1 mouse cellular context compared by ENCODE assay signal in the genomic region with DNA sequence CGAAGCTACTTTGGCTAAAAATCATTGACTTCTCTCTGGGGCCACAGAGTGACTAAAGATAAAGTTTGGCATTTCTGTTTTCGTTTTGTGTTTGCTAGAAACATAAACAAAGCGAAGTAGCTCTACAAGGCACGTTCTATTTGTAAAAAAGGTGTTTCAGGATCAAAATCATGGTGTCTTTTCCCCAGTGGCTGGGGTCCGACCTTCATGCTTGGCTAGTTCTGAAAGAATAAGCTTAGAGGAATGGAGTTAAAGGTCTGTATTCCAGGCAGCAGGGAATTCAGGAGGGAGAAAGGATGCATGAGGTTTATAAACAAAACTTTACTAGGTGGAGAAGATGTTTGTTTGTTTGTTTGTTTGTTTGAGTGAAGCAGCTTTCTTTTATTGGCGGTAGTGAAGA.
TF ChIP-seq lines count a peak whose summit lies in the region.

No protein-coding gene starts in this region.

TF ChIP-seq in MEL, 35 proteins besides CTCF, POLR2A, EP300 and RAD21:
- TF ChIP-seq UBTF (IDR thresholded peaks at IDR 0.05; ENCODE audit: borderline replicate concordance, insufficient read depth, low read depth, low read length), result no peak
- TF ChIP-seq ZMIZ1 (IDR thresholded peaks at IDR 0.05; ENCODE audit: low read depth, low read length), result no peak
- no peak for TF ChIP-seq MYC (IDR thresholded peaks at IDR 0.05; ENCODE audit: low read depth, low read length)
- no peak for TF ChIP-seq GABPA (IDR thresholded peaks at IDR 0.05; ENCODE audit: low read depth, low read length)
- no peak for TF ChIP-seq POLR2AphosphoS2 (IDR thresholded peaks at IDR 0.05; ENCODE audit: low read length)
- no peak for TF ChIP-seq JUND (IDR thresholded peaks at IDR 0.05; ENCODE audit: low read depth, low read length)
- no peak for TF ChIP-seq ZKSCAN1 (IDR thresholded peaks at IDR 0.05; ENCODE audit: low read depth, low read length)
- TF ChIP-seq GATA1 (IDR thresholded peaks at IDR 0.05; ENCODE audit: low read depth, low read length), result no peak
- TF ChIP-seq ETS1 (IDR thresholded peaks at IDR 0.05; ENCODE audit: low read depth, low read length), result no peak
- no peak; the same call in 1 of the 2 replicates for TF ChIP-seq MXI1 (IDR thresholded peaks at IDR 0.05; ENCODE audit: low read depth, low read length)
- TF ChIP-seq MYB (IDR thresholded peaks at IDR 0.05; ENCODE audit: low read depth, low read length), result no peak
- no peak for TF ChIP-seq MAZ (IDR thresholded peaks at IDR 0.05; ENCODE audit: low read depth, low read length)
- TF ChIP-seq CHD1 (IDR thresholded peaks at IDR 0.05; ENCODE audit: low read depth, low read length), result no peak
